Comparison of ENCODE assay signal across 16 mouse cellular contexts in the genomic region with DNA sequence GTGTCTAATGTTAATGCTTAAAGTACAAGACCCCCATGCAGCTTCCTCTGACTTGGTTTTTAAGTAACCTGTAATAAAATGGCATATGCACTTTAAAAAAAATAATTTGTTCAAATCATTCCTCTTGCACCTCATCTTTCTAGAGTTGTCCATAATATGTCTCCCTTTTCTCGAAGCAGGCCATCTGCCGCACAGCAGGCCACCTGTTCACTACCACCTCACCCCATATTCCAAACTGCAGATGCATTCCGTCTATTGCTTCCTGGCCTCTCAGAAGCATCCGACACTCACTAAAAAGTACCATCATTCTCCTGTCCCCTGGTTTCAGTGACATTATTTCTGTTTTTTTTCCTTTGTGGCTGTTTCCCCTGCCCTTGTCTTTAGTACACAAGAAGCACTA.
"Had no signal": no experiment of that assay in that cellular context is flagged by ENCODE, and none has a peak within 500 bp of the region (broad histone marks: within the 10 kb centered on the region; RNA-seq: fewer than 3 reads in every experiment).

No protein-coding gene starts in this region.

- DNase-seq: kidney, adult 9 months; kidney, postnatal 36 days; lung, postnatal 14 days; retina, postnatal 1 day; right cerebral cortex, postnatal 4 days; spleen, adult 18-20 months; thymus, postnatal 4 days had no signal

- H3K27ac ChIP-seq: kidney, postnatal 0 days; limb, embryonic 10.5 days; liver, embryonic 12.5 days; lung, embryonic 15.5 days; macrophage; midbrain, embryonic 12.5 days; neural tube, embryonic 13.5 days; stomach, embryonic 15.5 days had no signal

- H3K27me3 ChIP-seq: liver, embryonic 12.5 days; lung, embryonic 15.5 days; megakaryocyte, embryonic 14.5 days; midbrain, embryonic 12.5 days; neural tube, embryonic 13.5 days; stomach, embryonic 15.5 days had no signal

- H3K9me3 ChIP-seq: limb, embryonic 10.5 days; liver, embryonic 12.5 days; lung, embryonic 15.5 days; megakaryocyte, embryonic 14.5 days; midbrain, embryonic 12.5 days; neural tube, embryonic 13.5 days; stomach, embryonic 15.5 days had no signal

- H3K4me1 ChIP-seq: limb, embryonic 10.5 days; liver, embryonic 12.5 days; lung, embryonic 15.5 days; midbrain, embryonic 12.5 days; neural tube, embryonic 13.5 days; stomach, embryonic 15.5 days had no signal

- H3K4me3 ChIP-seq: limb, embryonic 10.5 days; liver, embryonic 12.5 days; lung, embryonic 15.5 days; megakaryocyte, embryonic 14.5 days; midbrain, embryonic 12.5 days; neural tube, embryonic 13.5 days; stomach, embryonic 15.5 days had no signal
